Mouse (Mus musculus): ENCODE measurements around the gene Srrd.

Gene Srrd

DNA sequence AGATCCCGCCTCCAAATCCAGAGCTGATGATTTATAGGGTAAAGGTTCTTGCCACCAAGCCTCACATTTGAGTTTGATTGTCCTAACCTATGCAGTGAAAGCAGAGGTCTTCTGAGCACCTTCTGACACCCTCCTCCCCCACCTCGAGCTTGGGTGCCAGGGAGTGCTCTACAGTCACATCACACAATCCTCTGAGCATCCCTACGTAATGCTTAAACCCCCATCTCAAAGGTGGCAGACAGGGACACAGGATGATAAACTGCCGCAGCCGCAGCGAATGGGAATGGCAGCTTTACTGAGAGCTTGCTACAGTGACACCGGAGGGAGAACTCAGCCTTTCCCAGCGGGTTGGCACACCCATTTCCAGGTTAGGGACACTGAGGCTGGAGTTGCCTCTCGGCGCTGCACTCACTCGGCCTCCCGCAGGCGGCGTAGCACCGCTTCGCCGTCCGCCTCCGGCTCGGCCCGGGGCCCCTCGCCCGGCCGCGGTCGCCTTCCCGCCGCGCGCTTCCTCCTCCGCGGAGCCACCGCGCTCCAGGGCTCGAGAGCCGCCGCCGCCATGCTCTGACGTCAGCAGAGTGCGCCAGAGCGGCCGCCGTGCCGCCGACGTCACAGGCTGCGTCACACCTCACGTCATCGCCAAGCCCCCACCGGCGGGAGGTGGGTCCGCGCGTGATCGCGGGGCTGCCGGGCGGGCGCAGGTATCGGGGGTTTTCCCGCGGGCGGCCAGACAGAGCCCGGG is at the start of gene Srrd, which contains the start of gene Hps4:
Gene Srrd (minus strand): TSS at position 578 of the 742 bp plus-strand sequence.
Gene Hps4 (plus strand): TSS at position 621 of the 742 bp plus-strand sequence.
- in situ Hi-C loops (cut with MseI, MboI) = no loop called here

DNA sequence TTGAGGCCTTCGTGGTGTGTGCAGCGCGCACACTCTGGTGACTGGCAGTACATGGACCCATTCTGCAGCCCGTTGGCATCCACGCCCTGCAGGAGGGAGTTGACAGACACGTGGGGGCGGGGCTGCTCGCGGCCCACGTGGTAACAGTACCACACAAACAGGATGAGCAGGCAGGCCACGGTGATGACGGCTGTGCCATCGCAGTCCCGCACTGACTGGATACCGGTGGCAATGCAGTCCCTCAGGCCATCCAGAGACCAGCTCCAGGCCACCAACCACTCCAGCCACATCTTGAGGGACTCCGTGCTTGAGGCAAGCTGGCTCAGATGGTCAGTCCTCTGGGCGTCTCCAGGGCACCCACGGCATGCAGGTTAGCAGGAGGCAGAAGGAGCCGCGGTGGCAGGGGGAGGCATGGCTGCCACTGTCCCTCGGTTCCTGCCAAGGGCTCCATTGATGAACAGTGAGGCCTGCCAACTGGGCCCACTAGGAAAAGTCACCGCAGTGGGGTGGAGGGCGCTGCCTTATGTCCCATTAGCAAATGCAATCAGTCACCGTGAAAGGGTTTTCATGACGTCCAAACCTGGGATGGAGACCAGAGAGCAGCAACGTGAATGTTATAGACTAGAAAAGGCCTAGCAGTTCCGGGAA is 49.0 kb upstream of the Srrd start:
- in situ Hi-C loops (cut with MseI, MboI) = no loop called here

DNA sequence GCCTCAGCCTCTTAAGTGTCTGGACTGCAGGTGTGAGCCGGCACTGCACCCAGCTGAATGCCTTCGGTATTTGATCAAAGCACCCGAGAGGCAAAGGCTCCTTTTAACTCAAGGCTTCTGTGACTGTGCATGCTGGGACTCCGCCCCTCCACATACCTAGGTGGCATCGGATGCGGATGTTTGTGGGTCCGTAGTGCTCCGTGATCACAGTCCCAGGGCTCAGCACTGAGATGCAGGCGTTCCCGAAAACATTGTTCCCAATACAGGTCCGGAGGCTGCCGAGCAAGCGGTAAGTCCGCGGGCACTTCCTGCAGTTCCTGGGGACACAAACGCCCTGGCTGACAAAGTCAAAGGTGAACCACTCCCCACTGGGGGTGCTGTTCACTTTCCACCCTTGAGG is 48.2 kb upstream of the Srrd start:
- in situ Hi-C loops (cut with MseI, MboI) = no loop called here

DNA sequence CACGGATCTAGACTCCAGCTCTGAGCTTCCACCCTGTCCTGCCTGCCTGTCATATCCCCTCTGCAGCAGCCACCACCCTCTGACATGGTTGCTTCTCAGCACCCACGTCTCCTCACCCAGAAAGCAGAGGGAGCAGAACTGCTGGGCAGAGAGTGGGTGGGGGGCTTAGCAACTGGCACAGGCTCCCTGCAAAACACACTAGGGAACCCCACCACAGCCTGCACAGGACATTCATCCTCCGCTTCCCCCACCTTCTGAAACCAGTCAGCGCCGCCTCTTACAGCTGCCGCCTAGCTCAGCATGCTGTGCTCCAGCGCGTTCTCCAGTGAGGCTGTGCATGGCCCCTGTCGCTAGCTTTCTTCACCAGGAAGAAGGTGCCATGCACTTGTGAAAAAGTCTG is 46.5 kb upstream of the Srrd start:
- in situ Hi-C loops (cut with MseI, MboI) = no loop called here

DNA sequence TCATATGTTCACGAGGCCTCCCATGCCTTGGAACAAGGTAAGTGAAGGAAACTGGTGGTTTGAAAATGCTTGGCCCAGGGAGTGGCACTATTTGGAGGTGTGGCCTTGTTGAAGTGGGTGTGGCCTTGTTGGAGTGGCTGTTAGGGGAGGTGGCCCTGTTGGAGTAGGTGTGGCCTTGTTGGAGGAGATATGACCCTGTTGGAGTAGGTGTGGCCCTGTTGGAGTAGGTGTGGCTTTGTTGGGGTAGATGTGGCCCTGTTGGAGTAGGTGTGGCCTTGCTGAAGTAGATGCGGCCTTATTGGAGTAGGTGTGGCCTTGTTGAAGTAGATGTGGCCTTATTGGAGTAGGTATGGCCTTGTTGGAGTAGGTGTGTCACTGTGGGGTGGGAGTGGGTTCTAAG is 43.1 kb upstream of the Srrd start:
- in situ Hi-C loops (cut with MseI, MboI) = no loop called here

DNA sequence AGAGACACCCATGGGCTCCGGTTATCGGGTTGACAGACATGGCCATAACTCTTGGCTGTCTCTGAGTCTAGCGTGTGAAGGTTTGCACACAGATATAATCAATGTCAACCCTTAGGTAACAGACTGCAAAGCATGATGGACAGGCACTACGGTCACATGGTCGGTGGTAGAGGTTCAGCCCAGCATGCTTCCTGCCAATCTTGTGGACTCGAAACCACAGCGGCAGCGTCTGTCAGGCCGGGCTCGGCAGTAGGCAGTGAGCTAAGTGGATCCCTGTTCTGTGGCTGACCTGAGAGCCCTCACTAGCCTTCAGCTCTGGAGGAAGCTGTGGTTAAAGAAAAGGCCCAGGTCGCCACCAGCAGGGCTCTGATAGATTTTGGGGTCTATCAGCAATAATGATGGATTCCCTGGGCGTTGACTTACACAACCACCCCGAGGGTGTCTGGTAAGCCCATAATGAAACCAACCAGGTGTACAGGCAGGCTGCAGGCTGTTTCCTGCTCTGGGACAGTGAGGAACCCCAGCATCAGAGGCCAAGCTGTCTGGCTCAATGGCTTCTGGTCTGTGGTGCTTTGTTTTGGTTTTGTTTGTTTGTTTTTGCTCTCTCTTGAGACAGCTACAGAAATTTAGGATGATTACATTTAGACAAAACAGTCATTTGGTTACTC is 42.1 kb upstream of the Srrd start:
- in situ Hi-C loops (cut with MseI, MboI) = no loop called here

DNA sequence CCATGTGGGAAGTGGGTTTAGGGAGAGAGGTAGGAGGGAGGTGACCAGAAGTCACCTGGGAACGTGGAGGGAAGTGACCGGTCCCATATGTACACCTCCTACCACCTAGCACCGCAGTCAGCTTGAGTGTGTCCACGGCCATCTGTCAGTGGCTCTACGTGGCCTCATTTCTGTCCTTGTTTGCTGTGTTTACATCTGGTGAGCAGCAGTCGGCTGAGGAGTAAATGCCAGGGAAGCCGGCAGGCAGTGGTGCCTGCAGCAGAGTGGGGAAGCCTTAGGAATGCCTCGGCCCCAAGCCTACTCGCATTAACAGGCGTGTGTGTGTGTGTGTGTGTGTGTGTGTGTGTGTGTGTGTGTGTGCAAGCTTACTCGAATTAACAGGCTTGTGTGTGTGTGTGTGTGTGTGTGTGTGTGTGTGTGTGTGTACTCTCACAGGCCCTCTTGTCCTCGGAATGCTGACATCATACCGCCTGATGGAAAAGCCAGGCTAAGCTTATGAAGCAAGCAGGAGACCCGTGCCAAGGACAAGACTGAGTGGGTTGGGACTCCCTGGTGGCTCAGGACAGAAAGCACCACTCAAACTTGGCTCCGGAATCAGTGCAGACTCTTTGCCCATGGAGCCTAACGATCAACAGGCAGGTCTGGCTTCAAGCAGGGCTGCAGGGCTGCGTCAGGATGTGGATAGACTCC is 39.9 kb upstream of the Srrd start:
- in situ Hi-C loops (cut with MseI, MboI) = no loop called here

DNA sequence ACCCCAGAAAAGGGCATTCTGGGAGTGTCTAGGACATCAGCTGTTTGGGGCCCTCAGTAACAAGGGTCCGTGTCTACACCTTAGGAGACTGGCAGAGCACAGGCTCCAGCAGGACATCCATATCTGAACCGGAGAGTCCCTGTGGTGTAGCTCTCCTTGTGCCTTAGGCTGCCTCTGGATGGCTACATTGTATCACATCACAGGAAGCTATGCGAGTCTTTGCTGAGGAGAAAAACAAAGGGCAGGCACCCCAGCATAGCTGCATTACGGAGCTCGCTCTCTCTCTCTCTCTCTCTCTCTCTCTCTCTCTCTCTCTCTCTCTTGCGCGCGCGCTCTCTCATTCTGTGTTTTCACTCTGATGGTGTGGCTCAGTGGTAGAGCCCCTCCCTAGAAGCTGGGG is 39.2 kb upstream of the Srrd start:
- in situ Hi-C loops (cut with MseI, MboI) = no loop called here

DNA sequence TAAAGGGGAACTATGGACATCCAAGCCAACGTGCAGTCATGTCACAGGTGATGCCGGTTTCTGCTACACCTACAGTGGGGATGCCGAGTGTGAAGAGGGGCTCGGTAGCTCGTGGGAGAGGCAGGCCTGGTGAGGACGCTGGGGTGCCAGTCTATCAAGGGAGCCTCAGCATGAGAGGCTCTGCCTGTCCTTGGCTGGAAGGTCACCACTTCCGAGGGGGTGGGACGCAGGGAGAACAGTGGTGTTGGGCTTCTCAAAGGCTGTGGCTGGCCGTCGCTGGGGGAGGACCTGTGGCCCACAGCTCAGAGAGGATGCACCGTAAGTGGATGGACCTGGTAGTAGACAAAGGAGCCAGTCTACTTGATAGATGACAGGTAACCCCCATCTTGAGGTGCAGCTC is 38.3 kb upstream of the Srrd start:
- in situ Hi-C loops (cut with MseI, MboI) = no loop called here

DNA sequence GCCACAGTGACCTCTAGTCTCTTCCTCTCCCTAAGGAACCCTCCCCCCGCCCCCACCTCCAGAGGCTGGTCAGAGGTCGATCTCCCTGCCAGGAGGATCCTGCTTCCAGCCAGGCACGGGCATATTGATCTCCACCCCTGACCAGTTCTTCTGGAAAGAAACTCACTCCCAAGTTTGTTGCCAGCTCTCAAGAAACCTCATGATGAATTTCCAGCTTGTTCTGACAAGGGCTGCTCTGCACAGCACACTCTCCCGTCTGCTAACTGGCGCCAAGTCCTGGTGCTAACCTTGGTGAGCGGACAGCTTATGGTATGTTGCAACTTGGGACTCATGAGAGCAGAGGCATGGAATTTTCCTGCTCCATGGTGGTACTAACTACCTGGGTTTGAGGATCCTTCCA is 35.9 kb upstream of the Srrd start:
- in situ Hi-C loops (cut with MseI, MboI) = no loop called here

DNA sequence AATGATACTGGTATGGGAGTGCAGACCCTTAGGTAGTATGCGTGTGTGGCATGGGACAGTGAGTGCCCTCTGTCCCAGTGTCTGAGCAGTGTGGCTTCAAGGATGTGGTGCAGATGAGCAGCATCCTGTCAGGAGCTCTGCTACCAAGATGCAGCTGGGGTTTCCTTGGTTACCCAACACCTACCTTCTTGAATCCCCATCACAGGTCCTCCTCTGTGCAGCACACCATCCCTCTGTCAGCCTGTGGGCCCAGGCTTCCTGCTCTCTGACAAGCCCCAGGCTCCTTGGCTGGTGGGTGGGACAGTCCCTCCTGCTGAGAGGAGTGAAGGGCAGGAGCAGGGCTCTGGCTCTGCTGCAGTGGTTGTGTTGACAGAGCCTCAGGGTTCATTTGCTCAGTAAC is 34.5 kb upstream of the Srrd start:
- in situ Hi-C loops (cut with MseI, MboI) = no loop called here

DNA sequence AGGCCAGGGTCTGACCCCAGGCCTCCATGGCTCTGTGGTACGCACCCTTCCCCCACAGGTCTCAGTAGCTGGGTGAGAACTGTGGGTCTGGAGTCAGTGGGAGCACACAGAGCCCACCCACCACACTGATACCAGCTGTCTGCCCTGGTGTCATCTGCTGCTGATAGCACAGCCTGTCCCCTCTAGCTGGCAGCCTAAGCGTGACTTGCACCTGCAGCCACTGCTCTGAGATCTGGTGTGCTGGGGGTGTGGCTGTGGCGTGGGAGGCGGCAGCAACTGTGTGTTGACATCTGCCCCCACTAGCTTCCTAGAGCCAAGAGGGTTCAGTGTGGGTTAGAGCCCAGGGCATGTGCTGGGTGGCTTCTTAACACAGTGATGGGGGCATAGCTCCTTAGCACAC is 33.3 kb upstream of the Srrd start:
- in situ Hi-C loops (cut with MseI, MboI) = no loop called here

DNA sequence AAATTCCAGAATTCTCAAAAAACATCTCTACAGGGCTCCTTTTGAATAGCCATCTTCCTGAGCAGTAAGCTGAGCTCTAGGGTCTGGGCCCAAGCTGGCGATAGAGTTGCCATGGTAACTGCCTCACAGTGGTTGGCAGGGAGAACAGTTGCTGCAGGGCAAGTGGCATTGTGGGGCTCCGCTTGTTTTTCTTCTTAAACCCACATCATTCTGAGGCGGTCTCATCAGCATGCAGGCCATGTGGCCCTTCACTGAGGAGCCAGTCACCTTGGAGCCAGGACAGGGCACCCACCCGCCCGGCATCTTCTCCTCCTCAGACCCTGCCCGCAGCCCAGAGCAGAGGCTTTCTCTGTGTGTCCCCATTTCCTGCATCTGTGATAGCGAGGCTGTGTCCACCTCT is 29.1 kb upstream of the Srrd start:
- in situ Hi-C loops (cut with MseI, MboI) = no loop called here

DNA sequence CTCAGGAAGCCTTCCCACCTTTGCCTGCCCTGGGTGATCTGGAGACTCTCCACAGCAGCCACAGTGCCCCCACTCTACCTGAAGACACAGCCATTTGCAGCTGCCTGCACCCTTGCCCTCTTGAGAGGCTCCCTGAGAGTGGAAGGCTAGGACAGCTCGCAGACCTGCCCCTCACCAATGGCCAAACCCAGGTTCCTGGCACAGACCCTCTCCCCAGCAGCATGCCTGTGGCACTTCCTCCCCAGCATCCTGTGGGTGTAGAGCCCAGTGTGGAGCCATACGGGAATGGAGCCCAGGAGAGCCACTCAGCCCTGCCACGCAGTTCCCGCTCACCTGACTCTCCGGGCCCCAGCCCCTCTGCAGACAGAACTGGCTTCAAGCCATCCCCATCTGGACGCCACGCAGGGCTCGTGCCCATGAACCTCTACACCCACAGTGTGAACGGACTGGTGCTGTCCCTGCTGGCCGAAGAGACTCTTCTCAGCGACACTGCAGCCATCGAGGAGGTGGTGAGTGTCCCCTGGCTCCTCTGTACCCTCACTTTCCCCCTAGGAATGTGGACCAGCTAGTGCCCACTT is 27.5 kb upstream of the Srrd start:
- in situ Hi-C loops (cut with MseI, MboI) = no loop called here

DNA sequence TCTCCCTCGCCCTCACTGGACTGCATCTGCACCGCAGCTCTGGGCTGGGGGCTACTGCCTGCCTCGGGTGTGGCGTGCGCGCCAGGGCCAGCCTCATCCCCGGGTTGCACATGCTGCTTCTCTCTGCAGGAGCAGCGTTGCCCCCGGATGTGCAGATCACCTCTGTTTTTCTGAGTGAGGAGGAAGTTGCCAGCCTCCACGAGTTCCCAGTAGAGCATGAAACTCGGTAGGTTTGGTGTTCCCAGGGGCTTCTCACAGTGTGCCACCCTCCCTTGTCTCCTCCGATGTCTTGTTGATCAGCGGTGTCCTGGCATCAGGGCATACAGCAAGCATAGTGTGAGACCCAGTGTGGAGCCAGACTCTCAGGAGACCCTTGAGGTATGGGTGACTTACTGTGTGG is 26.5 kb upstream of the Srrd start:
- in situ Hi-C loops (cut with MseI, MboI) = no loop called here

DNA sequence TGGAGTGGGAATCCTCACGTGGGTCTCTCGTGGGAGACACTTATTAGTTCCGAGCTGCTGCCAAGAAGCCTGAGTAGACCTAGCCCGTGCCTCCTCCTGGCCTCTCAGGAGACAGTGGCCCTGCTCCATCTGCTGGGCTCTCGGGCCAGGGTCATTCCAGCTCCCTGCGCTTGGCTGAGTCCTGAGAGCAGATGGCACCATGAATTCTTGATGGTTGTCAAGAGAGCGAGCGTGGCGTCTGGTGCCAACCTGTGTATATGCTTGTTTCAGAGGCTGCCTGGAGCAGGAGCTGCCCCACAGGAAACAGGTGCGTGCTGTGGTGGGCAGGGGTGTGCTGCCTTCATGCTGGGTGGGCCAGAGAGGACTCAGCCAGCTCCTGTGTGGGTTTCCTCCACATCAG is 25.8 kb upstream of the Srrd start:
- in situ Hi-C loops (cut with MseI, MboI) = no loop called here

DNA sequence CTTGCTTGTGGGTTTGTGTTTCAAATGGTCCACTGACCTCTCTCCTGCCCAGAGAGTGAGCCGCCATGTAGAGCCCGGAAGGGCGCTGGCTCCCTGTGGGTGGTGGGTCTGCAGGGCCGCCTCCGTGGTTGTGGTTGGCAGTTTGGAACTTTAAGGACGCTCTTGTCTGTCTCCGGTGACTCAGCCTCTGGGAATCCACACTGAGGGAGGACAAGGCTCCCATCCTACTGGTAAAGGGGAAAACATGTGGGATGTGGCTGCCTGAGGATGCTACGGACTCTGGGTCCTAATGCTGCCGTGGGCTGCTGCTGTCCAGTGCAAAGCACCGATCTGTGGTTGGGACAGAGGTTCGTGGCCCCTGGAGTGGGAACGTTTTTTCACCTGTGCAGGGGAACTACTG is 25.1 kb upstream of the Srrd start:
- in situ Hi-C loops (cut with MseI, MboI) = no loop called here

DNA sequence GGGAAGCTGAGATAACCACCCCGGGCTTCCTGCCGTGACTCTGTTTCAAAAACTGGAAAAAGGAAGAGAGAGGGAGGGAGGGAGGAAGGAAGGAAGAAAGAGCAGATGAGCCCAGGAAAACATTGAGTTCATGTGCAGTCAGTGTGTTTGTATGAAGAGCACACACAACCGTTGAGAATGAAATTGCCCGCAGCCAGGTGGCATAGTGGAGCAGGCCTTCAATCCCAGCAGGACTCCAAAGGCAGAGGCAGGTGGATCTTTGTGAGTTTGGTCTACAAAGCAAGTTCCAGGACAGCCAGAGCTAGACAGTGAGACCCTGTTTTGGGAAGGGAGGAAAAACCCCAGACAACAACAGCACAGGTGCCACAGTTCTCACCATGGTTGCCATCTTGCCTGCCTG is 24.5 kb upstream of the Srrd start:
- in situ Hi-C loops (cut with MseI, MboI) = no loop called here

DNA sequence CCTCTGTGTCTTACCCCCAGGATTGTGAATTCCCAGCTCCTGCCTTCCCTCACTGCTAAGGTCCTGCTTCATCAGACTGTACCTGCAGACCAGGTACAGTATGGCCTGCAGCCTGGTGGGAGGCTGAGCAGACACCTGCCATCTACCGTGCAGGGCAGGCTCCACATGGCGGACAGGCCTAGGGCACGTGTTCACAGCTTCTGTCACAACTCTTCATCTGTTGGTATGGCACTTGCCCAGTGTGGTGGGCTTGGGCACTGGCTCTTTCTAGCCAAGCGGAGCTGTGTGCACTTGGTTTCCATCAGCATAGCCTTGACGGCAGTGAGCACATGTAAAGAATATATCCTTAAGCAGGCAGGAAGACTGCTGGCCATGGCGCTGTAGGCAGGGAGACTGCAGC is 24.0 kb upstream of the Srrd start:
- in situ Hi-C loops (cut with MseI, MboI) = no loop called here

DNA sequence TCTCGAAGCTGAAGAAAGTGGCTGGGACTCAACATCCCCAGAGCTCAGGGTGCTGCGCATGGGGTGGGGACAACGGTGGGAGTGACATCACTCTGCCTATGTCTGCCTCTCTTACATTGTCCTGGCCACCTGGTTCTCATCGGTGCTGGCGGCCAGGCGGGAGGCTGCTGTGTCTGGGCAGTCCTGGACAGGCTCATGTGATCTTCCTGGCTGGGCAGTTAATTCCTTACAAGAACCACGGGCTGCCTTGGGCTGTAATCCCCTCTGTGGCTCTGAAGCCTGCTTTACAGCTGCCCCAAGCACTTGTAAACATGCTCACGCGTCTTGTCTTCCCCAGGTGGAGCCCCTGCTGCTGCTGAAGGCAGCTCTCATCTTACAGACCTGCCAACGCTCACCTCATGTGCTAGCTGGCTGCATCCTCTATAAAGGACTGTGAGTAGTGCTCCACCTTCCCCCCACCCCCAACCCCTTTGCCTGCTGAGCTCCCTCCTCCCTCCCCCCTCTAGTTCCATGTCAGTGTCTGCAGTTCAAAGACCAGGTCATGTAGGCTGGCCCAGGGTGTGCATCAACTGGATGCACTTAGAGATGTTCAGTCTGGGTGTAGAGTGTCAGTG is 21.5 kb upstream of the Srrd start:
- in situ Hi-C loops (cut with MseI, MboI) = no loop called here

DNA sequence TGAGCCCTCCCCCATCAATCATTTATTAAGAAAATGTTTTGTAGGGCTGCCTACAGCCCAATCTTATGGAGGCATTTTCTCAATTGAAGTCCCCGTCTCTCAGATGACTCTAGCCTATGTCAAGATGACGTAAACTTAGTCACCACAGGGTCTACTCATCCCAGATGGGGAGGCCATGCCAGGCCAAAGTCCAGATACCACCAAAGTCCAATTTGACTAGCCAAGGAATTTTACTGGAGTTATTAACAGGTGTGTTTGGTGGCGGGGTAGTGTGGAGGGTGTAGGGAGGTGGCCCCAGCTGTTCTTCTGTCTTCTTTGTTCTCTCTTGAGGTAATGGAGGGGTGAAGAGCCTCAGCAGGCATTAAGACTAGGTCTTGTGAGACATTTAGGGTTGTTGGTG is 17.2 kb upstream of the Srrd start:
- in situ Hi-C loops (cut with MseI, MboI) = no loop called here

DNA sequence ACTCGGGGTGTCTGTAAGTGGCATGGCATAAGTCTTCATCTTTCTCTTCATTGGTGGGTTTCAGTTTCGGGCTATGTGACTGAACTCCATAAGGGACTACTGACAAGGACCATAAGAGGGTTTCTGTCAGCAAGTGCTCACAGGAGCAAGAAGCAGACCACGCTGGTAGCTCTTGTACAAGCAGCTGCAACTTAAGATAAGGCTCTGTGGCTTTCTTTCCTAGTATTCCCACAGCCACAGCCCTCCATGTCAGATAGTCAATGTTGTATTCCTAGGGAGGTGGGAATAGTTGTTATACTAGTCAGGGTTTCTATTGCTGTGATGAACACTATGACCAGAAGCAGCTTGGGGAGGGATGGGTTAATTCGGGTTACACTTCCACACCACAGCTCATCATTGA is 16.7 kb upstream of the Srrd start:
- in situ Hi-C loops (cut with MseI, MboI) = no loop called here
